Mouse (Mus musculus) adrenal gland (tissue): ENCODE data around the gene Cdc37l1.
"Not testable (repeated sequence)": the region's sequence is repeated elsewhere in the genome, so short reads cannot be mapped to it uniquely, and the experiment has no call there.

ENCODE experiments used
- intact Hi-C: fragments of 180-260 bp; cut with DNase I; formaldehyde crosslinking; loops from one replicate; pipeline ENCODE4 v1.15.1; 2025

Cdc37l1 gene

DNA sequence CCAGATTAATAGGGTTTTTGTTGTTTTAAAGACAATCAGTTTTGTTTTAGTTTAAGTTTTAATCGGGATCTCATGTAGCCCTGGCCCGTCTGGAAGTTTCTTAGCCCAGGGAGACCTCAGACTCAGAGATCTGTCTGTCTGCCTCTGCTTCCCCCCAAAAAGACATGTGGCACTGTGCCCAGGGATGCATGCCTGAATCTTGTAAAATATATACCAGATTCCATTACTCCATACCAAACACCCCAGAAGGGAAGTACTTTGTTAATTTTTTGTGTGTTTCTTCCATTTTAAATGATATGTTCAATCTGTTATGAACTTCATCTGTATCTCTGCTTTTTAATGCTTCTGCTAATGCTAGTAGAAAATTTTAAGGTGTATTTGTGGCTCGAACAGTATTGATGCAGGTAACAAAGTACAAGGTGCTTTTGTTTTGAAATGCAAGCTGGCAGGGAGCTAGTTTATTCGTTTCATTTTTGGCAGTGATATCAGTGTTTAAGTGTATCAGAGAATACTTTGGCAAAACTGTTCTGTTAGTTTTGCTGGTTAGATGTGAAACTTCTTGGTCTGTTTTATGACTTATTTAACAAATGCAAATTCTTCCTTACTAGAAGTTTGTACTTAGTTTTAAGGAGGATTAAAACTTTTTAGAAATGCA is 8.0 kb downstream of the Cdc37l1 start:
- intact Hi-C loops, result no loop called here

DNA sequence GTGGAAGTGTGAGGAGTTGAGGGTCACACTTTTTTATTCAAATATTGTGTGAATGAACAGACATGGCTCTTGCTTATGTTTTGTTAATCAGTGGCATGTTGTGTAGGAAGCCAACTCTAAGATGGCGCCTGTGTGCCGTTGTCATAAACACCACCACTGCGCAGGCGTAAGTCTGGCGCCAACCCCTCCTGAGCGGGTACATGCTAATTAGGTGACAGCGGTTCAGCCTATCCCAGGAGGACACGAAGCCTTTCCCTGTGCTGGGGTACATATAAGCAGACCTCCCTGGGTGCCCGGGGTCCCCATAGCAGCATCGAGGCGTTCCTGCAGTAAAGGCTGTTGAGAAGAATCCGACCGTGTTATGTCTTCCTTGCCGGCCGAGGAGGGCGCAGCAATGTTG is 10.2 kb downstream of the Cdc37l1 start:
- intact Hi-C loops, result not testable (repeated sequence)

DNA sequence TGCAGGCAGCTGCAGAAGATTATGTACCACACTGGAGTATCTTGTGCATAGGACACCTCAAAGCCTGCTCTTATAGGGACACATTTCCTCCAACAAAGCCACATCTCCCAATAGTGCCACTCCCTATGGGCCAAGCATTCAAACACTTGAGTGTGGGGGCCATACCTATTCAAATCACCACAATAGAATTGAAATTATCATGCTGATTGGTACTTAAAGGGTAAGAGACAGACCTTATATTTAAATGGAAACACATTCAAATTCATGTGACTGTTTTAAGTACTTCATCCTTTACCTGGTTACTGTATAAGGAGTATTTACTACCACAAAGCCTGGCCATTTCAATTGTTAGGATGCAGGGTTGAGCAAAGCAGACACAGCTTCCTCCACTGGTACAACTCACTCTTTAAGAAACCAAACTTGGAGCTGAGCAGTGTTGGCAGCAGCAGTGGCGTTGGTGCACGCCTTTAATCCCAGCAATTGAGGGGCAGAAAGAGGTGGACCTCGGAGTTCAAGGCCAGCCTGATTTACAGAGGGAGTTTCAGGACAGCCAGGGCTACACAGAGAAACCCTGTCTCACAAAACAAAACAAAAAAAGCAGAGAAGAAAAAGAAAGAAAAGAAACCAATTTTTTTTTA is 18.0 kb downstream of the Cdc37l1 start:
- intact Hi-C loops, result no loop called here

DNA sequence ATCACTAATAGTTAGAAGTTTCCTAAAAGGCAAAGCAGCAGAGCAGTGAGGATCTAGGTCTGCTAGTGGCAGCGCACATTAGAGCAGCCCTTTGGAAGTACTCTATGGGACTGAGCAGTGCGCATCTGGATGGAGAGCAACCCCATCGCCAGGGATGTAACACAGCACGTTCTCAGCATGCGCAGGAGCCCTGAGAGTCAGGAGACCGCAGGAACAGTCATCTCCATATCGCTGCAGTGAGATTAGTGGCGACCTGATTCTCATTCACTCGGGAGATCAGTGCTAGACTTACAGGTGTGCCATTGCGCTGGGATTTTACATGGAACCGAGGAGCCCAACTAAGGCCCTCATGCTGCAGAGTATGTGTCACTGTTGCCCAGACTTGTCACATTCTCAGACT is 18.9 kb downstream of the Cdc37l1 start:
- intact Hi-C loops, result no loop called here

DNA sequence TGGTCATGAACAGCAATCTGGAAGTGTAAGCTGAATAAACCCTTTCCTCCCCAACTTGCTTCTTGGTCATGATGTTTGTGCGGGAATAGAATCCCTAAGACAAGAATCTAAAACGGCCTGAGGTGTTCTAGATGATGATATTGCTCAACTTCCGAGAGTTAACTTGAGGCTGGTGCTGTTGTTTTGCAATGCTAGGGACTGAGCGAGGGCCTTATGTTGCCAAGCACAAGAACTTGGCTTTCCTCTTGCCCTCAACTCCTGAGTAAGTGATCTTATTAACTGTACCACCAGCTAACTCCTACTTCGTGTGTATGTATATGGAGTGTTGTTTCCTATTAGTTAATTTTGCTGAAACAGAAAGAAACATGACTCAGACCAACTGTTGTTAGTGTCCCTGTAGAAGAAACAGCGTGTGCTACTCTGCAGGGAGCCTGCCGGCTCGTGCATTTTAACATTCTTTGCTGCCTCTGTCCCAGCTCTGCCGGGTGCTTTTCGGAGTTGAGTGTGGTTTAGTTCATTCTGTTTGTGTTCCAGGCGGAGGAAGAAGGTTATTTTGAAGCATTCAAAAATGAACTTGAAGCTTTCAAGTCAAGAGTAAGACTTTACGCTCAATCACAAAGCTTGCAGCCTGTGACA is 21.3 kb downstream of the Cdc37l1 start:
- intact Hi-C loops, result no loop called here

DNA sequence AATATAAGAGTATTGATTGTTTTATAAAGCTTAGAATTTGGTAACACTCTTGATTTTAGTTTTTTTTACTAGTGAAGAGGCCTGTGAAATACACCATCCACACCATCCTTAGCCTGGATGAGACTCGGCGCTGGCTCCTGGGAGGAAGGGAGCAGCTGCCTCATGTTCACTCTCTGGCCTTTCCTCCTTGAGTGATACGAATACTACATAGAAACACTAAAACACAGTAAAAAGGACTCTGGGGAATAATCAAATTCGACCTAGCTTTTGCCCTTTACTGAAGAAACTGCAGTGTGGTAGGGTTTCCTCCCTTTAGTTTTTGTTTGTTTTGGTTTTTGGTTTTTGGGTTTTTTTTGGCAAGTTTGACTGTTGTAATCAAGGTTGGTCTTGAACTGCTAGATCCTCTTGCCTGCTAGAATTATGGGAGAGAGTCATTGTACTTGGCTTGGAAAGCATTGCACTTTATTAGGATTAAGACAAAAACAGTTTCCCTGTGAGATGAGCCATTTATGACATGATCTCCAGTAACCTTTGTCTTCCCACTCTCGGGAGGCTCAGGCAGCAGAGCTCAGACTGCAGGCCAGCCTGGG is 24.4 kb downstream of the Cdc37l1 start:
- intact Hi-C loops, result no loop called here

DNA sequence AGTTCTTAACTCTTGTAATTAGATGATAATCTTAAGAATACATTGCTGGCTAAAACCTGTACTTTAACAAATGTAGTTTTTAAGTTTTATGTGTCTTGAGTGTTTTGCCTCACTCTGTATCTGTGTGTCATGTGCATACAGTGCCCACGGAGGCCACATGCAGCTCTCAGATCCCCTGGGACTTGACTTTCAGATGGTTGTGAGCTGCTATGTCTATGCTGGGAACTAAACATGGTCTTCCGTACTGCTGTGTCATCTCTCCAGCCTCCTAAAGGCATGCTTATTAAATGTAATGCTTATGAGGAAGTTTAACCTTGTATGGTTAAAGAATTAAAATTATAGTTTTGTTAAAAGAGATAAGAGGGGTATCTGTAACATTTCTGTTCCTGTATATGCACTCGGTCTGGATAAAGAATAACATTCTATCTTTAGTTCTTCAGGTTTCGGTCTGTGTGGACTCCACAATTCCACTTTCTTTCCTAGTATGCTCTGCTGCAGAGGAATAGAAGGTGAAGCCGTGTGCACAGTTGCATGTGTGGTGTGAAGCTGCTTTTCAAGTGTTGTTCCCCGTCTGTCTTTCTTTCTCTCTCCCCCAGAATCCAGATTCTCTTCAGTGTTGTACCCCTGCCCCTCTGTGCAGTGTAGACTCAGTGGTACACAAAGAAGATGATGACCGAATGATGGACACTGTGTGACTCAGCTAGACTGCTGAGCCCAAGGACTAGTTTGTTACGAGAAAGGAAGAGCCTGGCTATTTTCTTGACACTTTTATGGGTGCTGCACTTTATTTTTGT is 25.5 kb downstream of the Cdc37l1 start:
- intact Hi-C loops, result no loop called here

DNA sequence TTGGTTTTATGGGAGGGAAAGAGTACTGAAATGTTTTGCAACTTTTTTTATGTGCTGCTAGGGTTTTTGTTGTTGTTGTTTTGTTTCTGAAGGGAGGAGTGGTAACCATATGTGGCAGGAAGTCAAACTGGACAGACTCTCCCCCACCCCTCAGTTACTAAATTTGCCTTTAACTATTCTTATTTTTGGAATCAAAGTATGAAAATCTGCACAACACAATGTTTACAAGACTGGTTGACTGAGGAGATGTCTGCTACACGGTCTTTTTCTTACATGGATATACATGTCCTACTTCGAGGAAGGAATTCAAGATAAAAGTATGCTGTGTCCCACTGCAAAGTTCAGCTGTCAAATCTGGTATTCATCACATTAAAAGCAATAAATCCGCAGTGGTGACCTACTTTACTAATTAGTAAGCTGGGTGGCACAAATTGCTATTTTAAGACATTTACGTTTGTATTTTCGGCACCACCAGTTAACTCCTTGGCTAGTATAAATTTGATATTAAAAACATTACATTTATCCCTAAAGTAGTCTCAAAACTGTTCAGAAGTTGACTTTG is 26.1 kb downstream of the Cdc37l1 start:
- intact Hi-C loops, result no loop called here

DNA sequence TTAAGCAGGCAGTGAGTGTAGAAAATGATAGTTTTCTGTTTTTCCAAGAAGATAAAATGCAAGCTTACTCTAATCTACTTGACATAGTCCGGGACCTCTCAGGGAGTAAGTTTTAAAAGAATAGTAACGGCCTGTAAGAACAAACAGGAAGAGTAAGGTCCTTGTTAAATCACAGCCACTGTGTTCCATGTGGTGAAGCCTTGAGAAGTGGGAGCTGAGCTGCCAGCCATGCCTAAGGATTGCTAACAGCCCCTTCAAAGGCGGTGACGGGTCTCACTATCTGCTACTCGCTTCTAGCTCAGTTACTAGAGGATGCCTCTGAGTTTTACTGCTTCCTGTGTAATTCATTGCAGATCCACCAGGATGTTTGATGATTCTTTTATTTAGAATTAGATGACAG is 26.6 kb downstream of the Cdc37l1 start:
- intact Hi-C loops, result no loop called here

DNA sequence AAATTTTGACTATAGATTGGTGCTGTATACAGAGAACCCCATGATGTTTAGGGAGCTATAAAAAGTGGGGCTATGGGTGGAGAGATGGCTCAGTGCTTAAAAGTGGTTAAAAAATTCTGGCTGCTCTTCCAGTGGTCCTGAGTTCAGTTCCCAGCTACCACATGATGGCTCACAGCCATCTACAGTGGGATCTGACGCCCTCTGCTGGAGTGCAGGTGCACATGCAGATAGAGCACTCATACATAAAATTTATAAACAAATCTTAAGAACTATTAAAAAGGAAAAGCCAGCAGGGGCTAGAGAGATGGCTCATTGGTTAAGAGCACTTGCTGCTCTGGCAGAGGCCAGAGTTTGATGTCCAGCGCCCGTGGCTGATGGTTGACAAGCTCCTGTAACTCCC is 29.5 kb downstream of the Cdc37l1 start:
- intact Hi-C loops, result no loop called here

DNA sequence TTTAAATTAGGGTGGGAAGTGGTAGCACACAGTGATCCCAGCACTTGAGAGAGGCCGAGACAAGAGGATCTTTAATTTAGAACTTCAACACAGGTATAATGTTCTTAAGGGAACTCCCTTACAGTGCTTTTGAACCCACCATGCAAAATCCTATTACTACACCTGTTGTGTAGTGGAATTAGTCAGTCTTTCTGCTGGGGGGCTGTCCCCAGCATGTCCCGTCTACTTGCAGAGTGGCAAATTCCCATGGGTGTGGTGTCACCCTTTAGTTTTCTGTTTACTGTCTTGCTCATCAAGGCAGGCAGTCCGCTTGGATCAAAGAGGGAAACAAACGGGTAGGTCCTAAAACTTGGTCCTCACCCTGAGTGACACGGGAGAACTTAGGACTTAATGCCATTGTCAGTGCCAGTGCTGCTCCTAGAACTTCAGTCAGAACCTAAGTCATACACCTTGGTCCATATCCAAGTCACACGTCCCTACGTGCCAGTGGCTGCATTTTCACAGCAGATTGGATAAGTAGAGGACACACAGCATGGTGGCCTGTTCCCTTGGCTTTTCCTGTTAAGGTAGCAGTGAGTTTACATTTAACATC is 31.7 kb downstream of the Cdc37l1 start:
- intact Hi-C loops, result no loop called here

DNA sequence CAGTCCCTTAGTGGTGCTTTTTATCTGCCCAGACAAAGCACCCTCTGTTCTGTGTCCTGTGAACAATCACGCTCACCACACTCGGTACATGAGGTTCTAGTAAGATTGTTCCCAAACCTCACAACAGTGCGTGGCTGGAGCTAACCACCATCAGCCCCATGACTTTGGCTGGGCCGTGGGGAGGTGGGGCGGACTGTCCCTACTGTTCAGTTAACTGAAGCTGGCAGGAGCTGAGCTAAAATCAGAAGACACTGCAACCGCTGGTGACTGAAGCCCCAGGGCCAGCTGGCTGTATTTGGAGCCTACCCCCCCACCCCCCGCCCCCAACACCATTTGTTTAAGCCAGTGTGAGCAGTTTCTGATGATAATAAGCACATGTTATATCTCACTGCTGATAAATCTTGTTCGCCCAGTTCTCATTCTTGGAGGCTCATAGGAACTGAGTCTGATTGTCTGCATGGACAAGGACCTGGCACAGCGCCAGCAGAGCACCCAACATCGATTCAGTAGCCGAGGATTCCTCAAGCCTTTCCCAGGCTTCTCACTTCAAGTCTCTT is 34.3 kb downstream of the Cdc37l1 start:
- intact Hi-C loops, result no loop called here

DNA sequence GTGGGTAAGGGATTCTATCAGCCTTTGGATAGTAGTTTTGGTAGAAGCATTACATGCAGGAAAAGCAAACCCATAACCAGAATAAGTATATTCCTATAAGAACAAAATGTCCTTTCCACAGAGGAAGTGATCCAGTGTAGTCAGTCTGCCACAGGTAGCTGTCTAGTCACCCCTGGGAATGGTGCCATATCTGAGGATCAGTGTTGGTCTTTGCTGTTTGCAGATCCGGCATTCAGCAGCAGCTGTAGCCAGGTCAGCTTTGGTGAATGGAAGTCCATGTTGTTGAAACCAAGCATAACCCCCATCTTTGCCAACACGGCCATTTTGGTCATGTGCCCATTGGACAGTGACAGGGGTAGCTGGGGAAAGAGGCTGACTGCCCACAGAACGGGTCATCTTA is 41.6 kb downstream of the Cdc37l1 start:
- intact Hi-C loops, result no loop called here

DNA sequence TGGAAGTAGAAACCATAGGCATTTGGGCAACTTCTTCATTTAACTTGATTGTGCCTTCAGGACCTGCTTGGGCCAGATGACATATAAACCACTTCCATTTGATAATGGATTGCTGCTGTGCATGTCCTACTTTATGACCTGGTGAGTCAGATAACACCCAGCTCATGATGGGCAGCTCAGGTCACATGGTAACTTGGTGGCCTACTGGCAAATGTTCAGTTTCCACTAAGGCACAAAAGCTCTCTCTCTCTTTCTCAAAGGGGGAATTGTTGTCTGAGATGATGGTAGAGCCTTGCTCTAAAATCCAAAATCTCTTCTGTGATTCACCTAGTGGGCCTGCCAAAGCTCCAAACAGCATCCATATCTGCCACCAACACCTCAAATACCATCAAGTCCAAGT is 42.5 kb downstream of the Cdc37l1 start:
- intact Hi-C loops, result no loop called here

DNA sequence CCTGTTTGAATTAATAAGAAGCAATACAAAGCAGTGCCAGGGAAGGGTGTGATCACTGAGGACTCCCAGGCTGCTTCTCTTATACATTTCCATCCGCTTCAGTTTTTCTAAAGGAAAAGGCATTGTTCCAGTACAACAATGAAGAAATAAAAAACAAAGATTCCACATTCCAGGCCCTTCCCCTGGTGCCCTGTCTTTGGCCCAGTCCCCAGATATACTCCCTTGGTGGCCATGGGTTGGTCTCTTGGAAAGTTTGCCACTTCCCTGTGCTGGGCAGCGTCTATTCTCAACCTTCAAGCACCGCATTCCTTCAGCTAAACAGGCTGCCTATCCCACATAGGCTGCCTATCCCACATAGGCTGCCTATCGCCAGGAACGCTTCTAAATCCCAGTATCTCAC is 46.9 kb downstream of the Cdc37l1 start:
- intact Hi-C loops, result no loop called here

DNA sequence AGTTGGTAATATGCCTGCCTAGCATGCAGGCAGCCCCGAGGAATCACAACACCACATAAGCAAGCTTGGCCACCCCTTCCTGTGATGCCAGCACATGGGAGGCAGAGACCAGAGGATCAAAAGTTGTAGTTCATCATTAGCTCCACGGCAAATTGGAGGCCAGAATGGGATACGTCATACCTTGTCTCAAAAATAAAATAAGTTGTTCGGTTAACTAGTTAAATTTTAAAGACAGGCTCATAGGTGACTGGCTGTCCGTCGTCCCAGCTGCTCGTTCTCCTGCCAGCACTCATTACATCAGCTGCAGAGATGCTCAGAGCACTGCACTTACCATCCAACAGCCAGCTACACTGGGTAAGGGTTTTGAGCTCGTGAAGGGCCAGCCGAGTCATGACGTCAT is 47.4 kb downstream of the Cdc37l1 start:
- intact Hi-C loops, result no loop called here

DNA sequence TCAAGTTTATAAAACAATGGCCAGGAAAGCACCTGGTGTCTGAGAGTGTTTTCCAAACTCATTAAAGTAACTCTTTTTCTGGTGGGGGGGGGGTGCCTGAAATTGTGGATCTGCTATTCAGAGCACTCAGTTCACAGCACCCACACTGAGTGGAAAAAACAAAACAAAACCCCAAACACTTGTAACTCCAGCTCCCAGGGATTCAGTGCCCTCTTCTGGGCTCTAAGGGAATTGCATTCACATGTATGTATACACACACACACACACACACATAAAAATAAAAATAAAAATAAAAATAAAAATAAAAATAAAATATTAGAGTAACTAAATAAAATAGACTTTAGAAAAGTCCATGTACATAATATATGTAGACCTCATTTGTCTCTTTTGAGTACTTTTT is 49.2 kb downstream of the Cdc37l1 start:
- intact Hi-C loops, result no loop called here

DNA sequence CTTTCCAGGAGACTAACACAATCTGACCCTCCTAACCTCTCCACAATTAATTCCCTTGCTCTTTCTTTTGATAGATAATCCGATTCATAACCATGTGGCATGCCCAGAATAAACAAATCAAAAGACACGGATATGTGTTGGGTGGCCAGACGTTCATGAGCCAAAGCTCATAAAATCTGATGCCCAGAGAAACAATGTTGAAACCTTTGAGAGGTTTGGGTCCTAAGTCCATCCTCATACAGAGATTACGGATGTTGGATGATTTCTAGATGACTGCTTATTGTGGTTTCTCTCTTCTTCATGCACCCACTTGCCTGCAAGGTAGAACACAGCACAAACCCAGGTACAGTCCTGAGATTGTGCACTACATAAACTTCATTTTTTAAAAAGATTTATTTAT is 50.1 kb downstream of the Cdc37l1 start:
- intact Hi-C loops, result no loop called here

DNA sequence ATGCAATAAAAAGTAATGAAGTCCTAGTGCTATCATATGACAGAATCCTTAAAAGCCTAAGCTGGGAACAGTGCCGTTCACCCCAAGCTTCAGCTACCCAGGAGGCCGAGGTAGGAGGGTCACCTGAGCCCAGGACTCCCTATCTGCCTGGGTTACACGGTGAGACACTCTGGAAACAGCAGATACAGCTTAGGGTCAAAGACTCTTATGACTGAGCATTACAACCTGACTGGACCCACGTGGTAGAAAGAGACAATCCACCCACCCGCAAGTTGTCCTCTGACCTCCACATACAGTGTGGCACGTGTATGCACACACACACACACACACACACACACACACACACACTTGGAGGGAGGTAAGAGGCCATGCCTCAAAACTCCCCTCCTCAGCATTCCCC is 52.0 kb downstream of the Cdc37l1 start:
- intact Hi-C loops, result no loop called here

DNA sequence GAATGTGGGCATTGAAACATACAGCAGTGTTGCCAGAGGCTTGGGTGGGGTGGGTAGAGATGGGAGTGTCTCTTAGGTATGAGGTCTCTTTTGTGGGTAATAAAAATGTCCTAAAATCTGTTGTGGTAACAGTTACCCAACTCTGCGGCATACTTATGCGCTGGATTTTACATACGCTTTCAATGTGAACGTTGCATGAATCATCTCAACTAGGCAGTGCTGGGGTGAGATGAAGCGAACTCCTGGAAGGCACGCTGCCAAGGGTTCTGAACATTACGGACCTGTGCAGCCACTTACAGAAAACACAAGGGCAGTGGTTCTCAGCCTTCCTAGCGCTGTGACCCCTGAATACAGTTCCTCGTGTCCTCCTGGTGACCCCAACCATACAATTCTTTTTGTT is 52.5 kb downstream of the Cdc37l1 start:
- intact Hi-C loops, result no loop called here

DNA sequence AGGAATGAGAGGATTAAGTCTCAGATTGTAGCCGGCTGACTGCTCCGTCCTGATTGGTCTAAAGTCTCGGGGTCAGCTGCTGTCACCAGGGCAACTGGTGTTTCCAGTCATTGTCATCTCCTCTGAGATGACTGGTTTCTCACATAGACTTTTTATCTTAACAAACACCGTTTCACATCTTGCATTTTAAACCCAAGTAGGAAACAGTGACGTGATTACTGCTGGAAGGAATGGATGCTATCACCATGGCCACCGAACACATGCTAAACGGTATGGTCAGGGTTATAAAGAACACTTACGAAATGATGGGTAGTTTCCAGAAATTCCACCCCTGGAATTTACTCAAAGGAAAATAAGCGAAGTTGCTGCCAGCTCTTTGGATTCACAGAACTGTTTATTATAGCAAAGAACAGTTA is 54.2 kb downstream of the Cdc37l1 start:
- intact Hi-C loops, result no loop called here
